Mouse (Mus musculus) embryonic fibroblast, embryonic 13.5 days (primary cell): ENCODE data around the gene Osbp. TPM values are rescaled to one million over a fixed set of nuclear protein-coding genes. Genes with fewer than 3 reads are reported as not detected.

ENCODE experiments used
- H3K27ac ChIP-seq: 2 replicates; pipeline ENCODE4 v1.5.1; 2012; ENCODE audit warnings: low read length, control low read depth, inconsistent platforms; ENCODE audit not compliant: insufficient read depth
- H3K4me1 ChIP-seq: 2 replicates; pipeline ENCODE4 v1.6.1; 2011; ENCODE audit warnings: low read length; ENCODE audit not compliant: control insufficient read depth, insufficient read depth
- H3K4me3 ChIP-seq: 2 replicates; pipeline ENCODE4 v1.5.1; 2011; ENCODE audit warnings: mild to moderate bottlenecking, control low read depth, low read length; ENCODE audit not compliant: insufficient read depth
- CTCF ChIP-seq: IDR thresholded peaks from 2 replicates; pipeline ENCODE4 v1.5.1; 2011; ENCODE audit warnings: mild to moderate bottlenecking, control low read depth, low read length, moderate library complexity, borderline replicate concordance; ENCODE audit not compliant: insufficient read depth
- POLR2A ChIP-seq: IDR thresholded peaks from 2 replicates; pipeline ENCODE4 v1.6.1; 2011; ENCODE audit warnings: low read depth, mild to moderate bottlenecking, control low read depth, low read length, moderate library complexity
- polyA plus RNA-seq: library from polyadenylated mRNA; stranded (reverse); fragments of >200 nt; gene quantifications from 2 replicates; pipeline ENCODE4 v1.2.4, GENCODE M21; 2011; ENCODE audit warnings: low read depth; ENCODE audit not compliant: missing spikeins, insufficient read length

Osbp gene
- polyA plus RNA-seq, 1 experiment = 54.4 TPM

DNA sequence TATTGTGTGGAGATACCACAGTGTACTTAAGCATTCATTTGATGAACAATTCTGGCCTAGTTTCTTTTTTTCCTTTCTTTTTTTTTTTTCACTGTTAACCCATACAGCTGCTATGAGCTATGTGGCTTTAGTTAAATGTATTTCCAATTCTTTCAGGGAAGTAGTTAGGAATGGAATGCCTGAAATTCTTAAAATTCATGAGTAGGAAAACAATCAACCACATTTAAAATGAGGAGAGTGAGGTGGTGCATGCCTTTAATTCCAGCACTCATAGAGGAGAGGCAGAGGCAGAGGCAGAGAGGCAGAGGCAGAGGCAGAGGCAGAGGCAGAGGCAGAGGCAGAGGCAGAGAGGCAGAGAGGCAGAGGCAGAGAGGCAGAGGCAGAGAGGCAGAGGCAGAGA, 72.0 kb downstream of the Osbp start:
- TF ChIP-seq POLR2A (no peak), CTCF (no peak)
- Histone ChIP-seq H3K4me3 (no peak overlapping the region), H3K4me1 (no peaks in the 10 kb centered on the region), H3K27ac (no peak overlapping the region; the same call in 1 of the 2 replicates)

DNA sequence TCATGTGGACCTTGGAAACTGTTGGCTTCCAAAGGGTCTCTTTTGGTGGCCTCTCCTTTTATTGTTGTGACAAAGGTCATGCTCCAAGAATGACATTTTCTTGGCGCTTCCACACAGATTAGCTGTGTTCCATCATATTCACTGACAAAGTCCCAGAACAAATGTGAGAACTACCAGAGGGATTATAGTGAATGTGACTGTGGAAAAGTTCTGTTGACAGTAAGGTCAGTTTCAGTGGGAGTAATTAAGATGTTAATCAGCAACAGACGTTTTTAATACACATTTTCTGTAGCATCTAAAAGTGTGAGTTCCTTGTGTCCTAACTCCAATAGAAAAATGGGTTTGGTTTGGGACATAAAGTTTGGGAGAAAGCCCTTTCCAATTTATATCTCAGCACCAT, 75.5 kb downstream of the Osbp start, which contains the start of gene Olfr1423:
Gene Olfr1423 (minus strand): TSS at position 101 of the 400 bp plus-strand sequence.
- TF ChIP-seq CTCF (no peak), POLR2A (no peak)

DNA sequence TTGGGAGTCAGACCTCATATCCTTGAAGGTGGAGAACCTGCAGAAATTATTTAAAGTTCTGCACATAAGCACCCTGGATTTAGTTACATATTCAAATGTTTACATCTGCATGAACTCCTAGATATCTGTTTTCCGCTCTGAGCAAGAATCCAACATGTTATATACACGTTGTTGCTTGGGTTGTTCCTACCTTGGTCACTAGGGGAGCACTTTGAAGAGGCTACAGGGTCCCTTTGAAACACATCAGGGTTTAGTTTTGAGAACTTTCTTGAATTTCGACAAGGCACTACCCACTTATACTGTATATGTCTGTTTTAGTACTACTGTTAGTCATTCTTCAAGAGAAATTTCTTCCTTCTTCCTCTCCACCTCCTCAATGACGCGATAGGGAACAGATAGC, 77.4 kb downstream of the Osbp start:
- Histone ChIP-seq H3K4me3 (no peak overlapping the region), H3K4me1 (no peaks in the 10 kb centered on the region), H3K27ac (no peak overlapping the region)
- TF ChIP-seq POLR2A = no peak
- no peak for TF ChIP-seq CTCF

More for the DNA sequence above, 75.5 kb downstream of the Osbp start, which contains the start of gene Olfr1423:
- Histone ChIP-seq H3K27ac (no peak within 1 kb of the TSS), H3K4me3 (no peak within 1 kb of the TSS), H3K4me1 (no peaks in the 10 kb centered on the region)

Other genes with a start within 250 kb of the Osbp start
- gene Gif, start 218.4 kb upstream of the Osbp start, polyA plus RNA-seq = not detected in 2 replicates
- gene Mrpl16, start 195.6 kb upstream of the Osbp start, polyA plus RNA-seq = 29.2 and 34.4 TPM in 2 replicates
- gene Stx3, start 146.5 kb upstream of the Osbp start, polyA plus RNA-seq = 10.4 and 14.8 TPM in 2 replicates
- not detected in 2 replicates for gene Olfr1417, start 126.7 kb upstream of the Osbp start, polyA plus RNA-seq
- gene Olfr1418, start 104.9 kb upstream of the Osbp start, polyA plus RNA-seq = not detected in 2 replicates
- gene Olfr1419, start 90.8 kb upstream of the Osbp start, polyA plus RNA-seq = not detected in 2 replicates
- not detected in 2 replicates for gene Olfr1420, start 79.4 kb upstream of the Osbp start, polyA plus RNA-seq
- 23.5 and 26.1 TPM in 2 replicates for gene Patl1, start 53.5 kb upstream of the Osbp start, polyA plus RNA-seq
- not detected in 2 replicates for gene Olfr1423, start 75.4 kb downstream of the Osbp start, polyA plus RNA-seq
- gene Olfr1424, start 96.7 kb downstream of the Osbp start, polyA plus RNA-seq = not detected in 2 replicates
- gene Olfr1425, start 111.8 kb downstream of the Osbp start, polyA plus RNA-seq = not detected in 2 replicates
- not detected in 2 replicates for gene Olfr1426, start 126.1 kb downstream of the Osbp start, polyA plus RNA-seq
- gene Olfr1427, start 137.4 kb downstream of the Osbp start, polyA plus RNA-seq = not detected in 2 replicates
- not detected in 2 replicates for gene Olfr1428, start 150.0 kb downstream of the Osbp start, polyA plus RNA-seq
- gene Olfr76, start 157.3 kb downstream of the Osbp start, polyA plus RNA-seq = not detected in 2 replicates
- gene Olfr1555-ps1, start 204.2 kb downstream of the Osbp start, polyA plus RNA-seq = not detected in 2 replicates
- gene Olfr1431, start 234.7 kb downstream of the Osbp start, polyA plus RNA-seq = not detected in 2 replicates